Mouse (Mus musculus) heart, postnatal 36 days (tissue): ENCODE data around the gene Vmn1r123. TPM values are rescaled to one million over a fixed set of nuclear protein-coding genes. Genes with fewer than 3 reads are reported as not detected.
"Not testable (repeated sequence)": the region's sequence is repeated elsewhere in the genome, so short reads cannot be mapped to it uniquely, and the experiment has no call there.

Source experiments
- DNase-seq, 2 experiments: peaks; one replicate each; pipeline ENCODE4 v3.0.0; 2021 to 2022
- intact Hi-C: fragments of 180-260 bp; cut with DNase I; formaldehyde crosslinking; loops from one replicate; pipeline ENCODE4 v1.15.1; 2025
- total RNA-seq, 2 experiments: library from RNA; stranded (reverse); gene quantifications; 2 replicates each; pipeline ENCODE4 v1.2.3; 2021

The Vmn1r123 gene
- not detected for total RNA-seq

GRCm38 (mm10) chr7:21161885-21162284 lies at the start of gene Vmn1r123:
Gene Vmn1r123 (plus strand): TSS chr7:21162185.
- intact Hi-C loops, DNase-seq: not testable (repeated sequence)

GRCm38 (mm10) chr7:21134028-21134427 lies 28.0 kb upstream of the Vmn1r123 start, which contains the start of gene Vmn1r122:
Gene Vmn1r122 (minus strand): TSS chr7:21134128.
- DNase-seq, intact Hi-C loops: not testable (repeated sequence)

DNA sequence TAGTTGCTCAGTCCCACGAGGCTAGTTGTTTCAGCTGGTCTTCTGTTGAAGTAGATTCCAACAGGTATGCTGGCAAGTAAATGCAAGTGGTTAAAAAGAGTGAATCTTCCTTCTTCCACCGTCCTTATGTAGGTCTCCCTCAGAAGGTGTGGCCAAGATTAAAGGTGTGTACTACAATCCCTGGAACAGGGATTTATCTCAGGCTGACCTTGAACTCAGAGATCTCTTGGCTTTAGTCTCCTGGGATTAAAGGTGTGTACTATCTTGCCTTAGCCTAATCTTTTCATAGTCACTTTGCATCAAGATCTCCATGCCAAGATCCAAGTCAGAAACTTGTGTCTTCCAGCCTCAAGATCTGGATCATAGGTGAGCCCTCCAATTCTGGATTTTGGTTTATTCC lies 28.3 kb downstream of the Vmn1r123 start, which contains the start of gene Gm5157:
Gm5157 (minus strand) TSS at position 101 of the 400 bp plus-strand sequence.
- DNase-seq, intact Hi-C loops: not testable (repeated sequence)

Other genes with a start within 250 kb of the Vmn1r123 start
- gene Vmn1r118, start 249.8 kb upstream of the Vmn1r123 start, total RNA-seq = not detected
- not detected for gene Vmn1r119, start 149.7 kb upstream of the Vmn1r123 start, total RNA-seq
- gene Vmn1r120, start 108.4 kb upstream of the Vmn1r123 start, total RNA-seq = not detected
- not detected for gene Vmn1r121, start 63.7 kb upstream of the Vmn1r123 start, total RNA-seq
- gene Vmn1r122, start 28.1 kb upstream of the Vmn1r123 start, total RNA-seq = not detected
- not detected for gene Gm5157, start 28.2 kb downstream of the Vmn1r123 start, total RNA-seq
- not detected for gene Vmn1r124, start 98.4 kb downstream of the Vmn1r123 start, total RNA-seq
- gene Vmn1r125, start 110.0 kb downstream of the Vmn1r123 start, total RNA-seq = not detected
- gene Vmn1r126, start 139.3 kb downstream of the Vmn1r123 start, total RNA-seq = not detected
- not detected for gene Vmn1r127, start 157.7 kb downstream of the Vmn1r123 start, total RNA-seq
- gene Vmn1r128, start 187.2 kb downstream of the Vmn1r123 start, total RNA-seq = not detected
- gene Vmn1r129, start 199.1 kb downstream of the Vmn1r123 start, total RNA-seq = not detected